Mouse (Mus musculus) myocyte (in vitro differentiated cells): Measurements from ENCODE around the gene Gpr62. TPM values are rescaled to one million over a fixed set of nuclear protein-coding genes. Genes with fewer than 3 reads are reported as not detected.
A peak's percentile ranks its signal among the peaks of the same experiment; 100 is the strongest.

ENCODE experiments used
- H3K27me3 ChIP-seq: one replicate; pipeline ENCODE4 v1.6.1; 2011; ENCODE audit not compliant: control insufficient read depth, insufficient read depth, insufficient read length
- H3K36me3 ChIP-seq: one replicate; pipeline ENCODE4 v1.6.1; 2011; ENCODE audit not compliant: control insufficient read depth, insufficient read depth
- H3K4me2 ChIP-seq: one replicate; pipeline ENCODE4 v1.6.1; 2011; ENCODE audit warnings: low read depth, control low read depth
- H3K4me3 ChIP-seq: one replicate; pipeline ENCODE4 v1.5.1; 2011; ENCODE audit warnings: mild to moderate bottlenecking, control low read depth, moderate library complexity
- H3K79me2 ChIP-seq: one replicate; pipeline ENCODE4 v1.6.1; 2011; ENCODE audit not compliant: control insufficient read depth, insufficient read depth
- H3ac ChIP-seq: one replicate; pipeline ENCODE4 v1.6.1; 2011; ENCODE audit not compliant: control insufficient read depth, insufficient read length
- CEBPB ChIP-seq: IDR thresholded peaks from 2 replicates; pipeline ENCODE4 v1.6.1; 2011; ENCODE audit warnings: mild to moderate bottlenecking, moderate library complexity; ENCODE audit not compliant: poor library complexity, insufficient read depth, severe bottlenecking
- E2F4 ChIP-seq: IDR thresholded peaks from one replicate; pipeline ENCODE4 v1.6.1; 2011; ENCODE audit warnings: mild to moderate bottlenecking, control low read depth, moderate library complexity; ENCODE audit not compliant: insufficient read depth
- MAX ChIP-seq: IDR thresholded peaks from one replicate; pipeline ENCODE4 v1.6.1; 2011; ENCODE audit warnings: low read depth, mild to moderate bottlenecking, control low read depth
- MYOD1 ChIP-seq, 3 experiments: IDR thresholded peaks; one replicate each; pipeline ENCODE4 v1.6.1; 2011; ENCODE audit warnings: control low read depth in 2 of 3, low read depth in 2 of 3, mild to moderate bottlenecking in 2 of 3, moderate library complexity in 1 of 3; ENCODE audit not compliant: insufficient read length in 2 of 3, control insufficient read depth in 1 of 3
- MYOG ChIP-seq, 3 experiments: IDR thresholded peaks; one replicate each; pipeline ENCODE4 v1.6.1; 2011; ENCODE audit warnings: control low read depth in 2 of 3, low read depth in 2 of 3, mild to moderate bottlenecking in 2 of 3; ENCODE audit not compliant: insufficient read length in 2 of 3, control insufficient read depth in 1 of 3, insufficient read depth in 1 of 3
- POLR2A ChIP-seq: IDR thresholded peaks from one replicate; pipeline ENCODE4 v1.6.1; 2011; ENCODE audit warnings: low read depth, mild to moderate bottlenecking, control low read depth, moderate library complexity; ENCODE audit not compliant: insufficient read length
- POLR2AphosphoS2 ChIP-seq: IDR thresholded peaks from one replicate; pipeline ENCODE4 v1.6.1; 2011; ENCODE audit warnings: low read depth, control low read depth; ENCODE audit not compliant: insufficient read length
- REST ChIP-seq: IDR thresholded peaks from one replicate; pipeline ENCODE4 v1.6.1; 2011; ENCODE audit warnings: mild to moderate bottlenecking, control low read depth, moderate library complexity; ENCODE audit not compliant: insufficient read depth, insufficient read length
- SRF ChIP-seq: IDR thresholded peaks from one replicate; pipeline ENCODE4 v1.6.1; 2011; ENCODE audit warnings: low read depth; ENCODE audit not compliant: control insufficient read depth, insufficient read length
- TCF12 ChIP-seq: IDR thresholded peaks from one replicate; pipeline ENCODE4 v1.6.1; 2011; ENCODE audit warnings: mild to moderate bottlenecking, control low read depth; ENCODE audit not compliant: poor library complexity, insufficient read depth, severe bottlenecking
- TCF3 ChIP-seq: IDR thresholded peaks from one replicate; pipeline ENCODE4 v1.6.1; 2011; ENCODE audit warnings: low read depth, control low read depth; ENCODE audit not compliant: insufficient read length
- USF1 ChIP-seq: IDR thresholded peaks from one replicate; pipeline ENCODE4 v1.6.1; 2011; ENCODE audit warnings: low read depth, mild to moderate bottlenecking, control low read depth, moderate library complexity
- polyA plus RNA-seq: library from polyadenylated mRNA; unstranded; fragments of >200 nt; fragmentation: generic; extraction: Trizol; gene quantifications from one replicate; pipeline ENCODE4 v1.2.1, GENCODE M21; 2012; ENCODE audit warnings: missing spikeins

Gene Gpr62
- polyA plus RNA-seq, 1 experiment: 0.46 TPM

DNA sequence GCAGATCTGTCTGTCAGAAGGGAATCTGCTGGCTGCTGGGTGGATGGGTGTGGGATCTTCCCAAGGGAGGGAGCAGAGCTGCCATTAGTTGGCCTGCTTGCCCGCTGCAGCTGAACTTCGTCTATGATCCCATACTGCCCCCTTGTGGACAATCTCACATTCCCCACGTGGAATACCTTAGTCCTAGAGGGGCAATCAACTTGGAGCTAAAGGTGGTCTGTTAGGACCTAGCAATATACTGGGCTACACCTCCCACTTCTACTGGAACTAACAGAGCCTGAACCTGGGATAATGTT, 43.9 kb downstream of the Gpr62 start:
- Histone ChIP-seq H3K79me2 (no peaks in the 10 kb centered on the region), H3K4me3 (no peak overlapping the region), H3K27me3 (no peaks in the 10 kb centered on the region), H3K4me2 (no peak overlapping the region), H3K36me3 (no peaks in the 10 kb centered on the region), H3ac (no peak overlapping the region)
- TF ChIP-seq MAX: no peak
- TF ChIP-seq TCF3: no peak
- no peak for TF ChIP-seq MYOD1 (IDR thresholded peaks at IDR 0.05; ENCODE audit: control insufficient read depth in 1 of 3, insufficient read length in 2 of 3, low read depth in 2 of 3)
- no peak for TF ChIP-seq POLR2AphosphoS2
- no peak for TF ChIP-seq POLR2A

DNA sequence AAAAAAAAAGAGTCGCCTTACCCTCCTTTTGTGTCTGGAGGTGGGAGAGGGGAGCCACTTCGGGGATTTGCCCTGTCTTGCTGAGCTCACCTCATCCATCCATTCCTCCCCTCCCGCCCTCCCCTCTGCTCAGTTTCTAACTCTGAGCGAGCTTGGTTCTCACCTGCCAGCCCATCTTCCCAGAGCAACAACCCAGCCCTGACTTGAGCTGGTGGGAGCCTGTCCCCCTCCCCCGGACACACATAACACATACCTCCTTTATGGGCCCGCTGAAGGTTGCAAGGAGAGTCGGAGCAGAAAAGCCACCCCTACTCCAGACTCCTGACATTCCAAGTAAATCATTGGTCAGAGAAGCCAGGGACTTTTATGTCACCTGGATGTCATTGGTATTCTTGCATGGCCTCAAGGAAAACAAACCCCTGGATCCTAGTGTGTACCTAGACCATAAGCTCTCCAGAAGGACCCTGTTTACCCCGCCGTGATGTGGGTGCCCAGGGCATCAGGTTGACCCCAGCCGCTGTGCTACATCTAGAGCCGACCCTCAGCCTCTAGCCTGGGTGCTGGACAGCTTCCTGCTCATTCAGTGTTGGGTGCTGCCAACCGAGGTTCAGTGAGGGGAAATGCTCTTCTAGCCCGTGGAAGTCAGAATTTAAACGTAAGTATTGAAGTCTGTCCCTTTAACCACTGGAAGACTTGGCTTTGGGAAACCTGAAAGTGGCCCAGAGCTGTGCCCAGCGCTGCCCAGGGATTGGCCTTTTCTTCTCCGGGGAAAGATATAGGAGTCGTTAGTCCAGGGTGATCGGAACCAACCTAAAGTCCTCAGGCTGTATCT, 44.5 kb downstream of the Gpr62 start:
- H3K4me3 ChIP-seq: no peak overlapping the region
- H3K36me3 ChIP-seq: no peaks in the 10 kb centered on the region
- H3K4me2 ChIP-seq: no peak overlapping the region
- H3ac ChIP-seq: no peak overlapping the region
- no peaks in the 10 kb centered on the region for H3K79me2 ChIP-seq
- H3K27me3 ChIP-seq: no peaks in the 10 kb centered on the region
- no peak for TF ChIP-seq TCF12
- TF ChIP-seq MYOD1 (IDR thresholded peaks at IDR 0.05; ENCODE audit: control insufficient read depth in 1 of 3, insufficient read length in 2 of 3, low read depth in 2 of 3): no peak
- no peak for TF ChIP-seq E2F4
- no peak for TF ChIP-seq USF1
- TF ChIP-seq POLR2AphosphoS2: no peak
- no peak for TF ChIP-seq CEBPB
- TF ChIP-seq MYOG (IDR thresholded peaks at IDR 0.05; ENCODE audit: control insufficient read depth in 1 of 3, insufficient read depth in 1 of 3, insufficient read length in 2 of 3, low read depth in 2 of 3): no peak
- no peak for TF ChIP-seq TCF3
- no peak for TF ChIP-seq POLR2A
- TF ChIP-seq MAX: no peak
- no peak for TF ChIP-seq SRF
- no peak for TF ChIP-seq REST

DNA sequence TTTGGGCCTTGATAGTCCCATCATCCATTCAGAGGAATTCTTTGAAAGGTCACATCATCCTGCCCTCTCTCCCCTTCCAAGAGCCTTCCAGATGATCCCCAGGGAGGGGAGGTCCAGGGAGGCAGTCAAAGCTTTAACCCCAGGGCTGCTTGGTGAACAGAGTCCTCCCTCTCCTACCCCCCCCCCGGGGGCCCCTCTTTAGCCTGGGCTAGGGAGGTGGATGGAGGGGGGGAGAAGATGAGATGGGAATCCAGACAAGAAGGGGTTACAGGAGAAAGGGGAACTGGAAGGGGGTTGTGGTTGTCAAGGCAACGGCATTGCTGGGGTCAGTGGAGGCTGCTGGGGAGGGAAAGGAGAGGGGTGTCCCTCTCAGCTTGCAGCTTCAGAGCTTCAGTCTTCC, 45.1 kb downstream of the Gpr62 start:
- Histone ChIP-seq H3K79me2 (no peaks in the 10 kb centered on the region), H3K36me3 (no peaks in the 10 kb centered on the region), H3K27me3 (no peaks in the 10 kb centered on the region), H3ac (no peak overlapping the region), H3K4me2 (no peak overlapping the region), H3K4me3 (no peak overlapping the region)
- no peak for TF ChIP-seq TCF3

DNA sequence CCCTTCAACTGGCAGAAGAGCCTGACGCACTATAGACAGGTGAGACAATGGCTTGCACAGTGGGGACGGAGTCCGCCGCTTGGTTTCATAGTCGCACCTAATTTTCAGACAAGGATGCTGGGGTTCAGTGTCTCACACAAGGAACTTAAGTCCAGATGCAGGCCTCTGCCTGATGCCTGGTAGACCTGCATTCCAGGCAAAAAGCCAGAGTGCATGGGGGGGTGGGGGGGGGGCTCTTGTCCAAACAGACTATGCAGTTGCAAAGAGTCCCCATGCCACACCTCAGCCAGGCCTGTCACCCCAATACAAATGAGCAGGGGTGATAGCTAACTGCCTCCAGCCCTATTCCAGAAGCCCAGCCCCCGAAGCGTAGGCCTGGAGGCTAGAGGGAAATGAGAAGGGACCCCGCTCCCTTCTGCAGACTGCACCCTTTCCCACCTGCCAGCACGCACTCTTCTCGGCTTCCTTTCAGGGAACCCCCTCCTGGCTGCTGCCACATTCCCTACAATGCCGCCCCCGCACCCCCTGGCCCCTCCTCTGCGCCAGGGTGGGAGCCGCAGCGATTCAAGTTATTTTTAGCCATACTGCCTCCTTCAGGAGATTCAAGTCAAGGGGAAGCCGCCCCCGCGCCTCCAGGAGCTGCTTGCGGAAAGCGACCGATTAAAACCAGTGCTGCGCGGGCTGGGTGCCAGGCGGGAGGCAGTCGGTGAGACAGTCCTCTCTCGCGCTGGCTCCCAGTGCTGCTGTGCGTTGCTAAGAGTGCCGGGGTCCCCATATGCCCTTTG, 47.7 kb downstream of the Gpr62 start:
- Histone ChIP-seq H3K4me2 (peak overlapping the region; percentile 58), H3K27me3 (no peaks in the 10 kb centered on the region), H3K36me3 (no peaks in the 10 kb centered on the region), H3ac (no peak overlapping the region), H3K79me2 (no peaks in the 10 kb centered on the region), H3K4me3 (no peak overlapping the region)
- TF ChIP-seq TCF12 (no peak), MYOD1 (IDR thresholded peaks at IDR 0.05; ENCODE audit: control insufficient read depth in 1 of 3, insufficient read length in 2 of 3, low read depth in 2 of 3) (peak in 2 of 3 experiments; percentile 25 to 73), MAX (no peak), MYOG (IDR thresholded peaks at IDR 0.05; ENCODE audit: control insufficient read depth in 1 of 3, insufficient read depth in 1 of 3, insufficient read length in 2 of 3, low read depth in 2 of 3) (peak in 1 of 3 experiments; percentile 18), POLR2A (no peak)

DNA sequence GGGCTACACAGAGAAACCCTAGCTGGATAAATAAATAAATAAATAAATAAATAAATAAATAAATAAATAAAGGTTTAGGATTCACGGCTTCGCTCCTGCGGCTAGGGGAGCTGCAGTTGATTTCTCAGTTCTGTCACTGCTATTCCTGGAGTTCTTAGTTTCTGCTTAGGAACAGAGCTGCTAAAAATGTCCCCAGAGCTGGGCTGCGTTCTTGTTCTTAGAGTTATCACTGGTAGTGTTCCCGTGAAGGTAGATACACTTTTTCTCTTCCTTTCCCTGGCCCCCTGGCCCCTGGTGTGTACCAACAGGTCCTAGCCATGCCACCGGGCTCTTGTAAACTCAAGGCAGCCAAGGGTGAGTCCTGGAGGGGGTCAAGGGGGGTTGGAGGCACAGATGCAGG, 48.9 kb downstream of the Gpr62 start:
- Histone ChIP-seq H3K36me3 (no peaks in the 10 kb centered on the region), H3K4me2 (no peak overlapping the region), H3ac (no peak overlapping the region), H3K27me3 (no peaks in the 10 kb centered on the region), H3K4me3 (no peak overlapping the region), H3K79me2 (no peaks in the 10 kb centered on the region)
- TF ChIP-seq SRF: no peak
- no peak for TF ChIP-seq TCF3
- TF ChIP-seq POLR2A: no peak
- TF ChIP-seq TCF12: no peak
- TF ChIP-seq E2F4: no peak
- no peak for TF ChIP-seq MAX
- TF ChIP-seq MYOD1 (IDR thresholded peaks at IDR 0.05; ENCODE audit: control insufficient read depth in 1 of 3, insufficient read length in 2 of 3, low read depth in 2 of 3): no peak
- TF ChIP-seq REST: no peak
- TF ChIP-seq CEBPB: no peak
- no peak for TF ChIP-seq MYOG (IDR thresholded peaks at IDR 0.05; ENCODE audit: control insufficient read depth in 1 of 3, insufficient read depth in 1 of 3, insufficient read length in 2 of 3, low read depth in 2 of 3)
- TF ChIP-seq USF1: no peak
- TF ChIP-seq POLR2AphosphoS2: no peak

Other genes with a start within 250 kb of the Gpr62 start
- not detected for gene Tlr9, start 243.3 kb downstream of the Gpr62 start, polyA plus RNA-seq
- 98.1 TPM for gene Alas1, start 217.3 kb downstream of the Gpr62 start, polyA plus RNA-seq
- 7.6 TPM for gene Poc1a, start 184.9 kb downstream of the Gpr62 start, polyA plus RNA-seq
- gene Dusp7, start 97.3 kb downstream of the Gpr62 start, polyA plus RNA-seq: 8.9 TPM
- gene Rpl29, start 36.5 kb downstream of the Gpr62 start, polyA plus RNA-seq: 45.1 TPM
- 18.1 TPM for gene Acy1, start 27.6 kb downstream of the Gpr62 start, polyA plus RNA-seq
- gene Abhd14b, start 18.5 kb downstream of the Gpr62 start, polyA plus RNA-seq: 4.2 TPM
- 19.2 TPM for gene Abhd14a, start 18.3 kb downstream of the Gpr62 start, polyA plus RNA-seq
- gene Pcbp4, start 12.6 kb downstream of the Gpr62 start, polyA plus RNA-seq: 274 TPM
- gene Rrp9, start 10.0 kb upstream of the Gpr62 start, polyA plus RNA-seq: 69.4 TPM
- 66.1 TPM for gene Parp3, start 11.0 kb upstream of the Gpr62 start, polyA plus RNA-seq
- gene Iqcf1, start 34.0 kb upstream of the Gpr62 start, polyA plus RNA-seq: not detected
- 0.12 TPM for gene Iqcf5, start 48.6 kb upstream of the Gpr62 start, polyA plus RNA-seq
- gene Iqcf3, start 95.7 kb upstream of the Gpr62 start, polyA plus RNA-seq: not detected
- gene Iqcf4, start 105.1 kb upstream of the Gpr62 start, polyA plus RNA-seq: not detected
- gene Iqcf6, start 160.6 kb upstream of the Gpr62 start, polyA plus RNA-seq: not detected
- not detected for gene Grm2, start 190.1 kb upstream of the Gpr62 start, polyA plus RNA-seq
- 111 TPM for gene Tex264, start 220.0 kb upstream of the Gpr62 start, polyA plus RNA-seq